21 mouse cellular contexts compared by ENCODE assay signal in the genomic region with DNA sequence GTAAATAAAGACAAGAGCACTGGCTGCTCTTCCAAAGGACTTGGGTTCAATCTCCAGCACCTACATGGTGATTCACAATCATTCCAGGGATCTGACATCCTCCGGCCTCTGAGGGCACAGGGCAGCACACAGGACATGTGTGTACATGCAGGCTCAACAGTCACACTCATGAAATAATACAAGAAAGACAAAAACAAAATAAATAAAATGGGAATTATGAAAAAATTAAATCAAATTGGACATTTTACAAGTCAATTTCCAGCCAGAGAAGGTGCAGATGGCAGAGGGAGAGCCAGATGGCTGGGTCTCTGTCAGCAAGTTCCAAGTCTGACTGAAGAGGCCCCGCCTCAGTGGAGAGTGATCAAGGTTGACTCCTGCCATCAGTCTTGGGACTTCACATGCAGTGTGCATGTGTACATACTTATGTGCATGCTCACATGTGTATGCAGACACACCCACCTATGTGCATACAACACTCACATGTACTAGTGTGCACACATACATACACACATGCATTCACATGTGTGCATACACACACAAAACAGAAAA. TPM values are rescaled to one million over a fixed set of nuclear protein-coding genes. Genes with fewer than 3 reads are reported as not detected.
DNase-seq lines count a peak whose midpoint lies in the region; ATAC-seq lines count a peak whose summit lies in the region.
"Had no signal": no experiment of that assay in that cellular context is flagged by ENCODE, and none has a peak within 500 bp of the region (broad histone marks: within the 10 kb centered on the region; RNA-seq: fewer than 3 reads in every experiment).

No protein-coding gene starts in this region.

- H3K27ac ChIP-seq in midbrain, embryonic 11.5 days (ENCODE audit: low read depth, low read length), result no peak overlapping the region
- H3K27ac ChIP-seq in midbrain, embryonic 14.5 days (replicated peaks; ENCODE audit: low read depth, low read length), result no peak overlapping the region
- H3K27ac ChIP-seq: heart, embryonic 13.5 days; hindbrain, embryonic 13.5 days; intestine, embryonic 15.5 days; kidney, embryonic 15.5 days; limb, embryonic 12.5 days; liver, embryonic 12.5 days had no signal

- H3K9me3 ChIP-seq in midbrain, embryonic 11.5 days (ENCODE audit: control insufficient read depth, low read length), result no peaks in the 10 kb centered on the region
- H3K9me3 ChIP-seq in midbrain, embryonic 14.5 days (ENCODE audit: control insufficient read depth, low read length), result no peaks in the 10 kb centered on the region
- H3K9me3 ChIP-seq: heart, embryonic 13.5 days; hindbrain, embryonic 13.5 days; intestine, embryonic 15.5 days; kidney, embryonic 15.5 days; limb, embryonic 12.5 days; liver, embryonic 12.5 days; megakaryocyte, embryonic 14.5 days had no signal

- no peaks in the 10 kb centered on the region for H3K36me3 ChIP-seq in midbrain, embryonic 11.5 days (ENCODE audit: control insufficient read depth, insufficient read depth, low read length)
- 0 out of 2 replicates have a peak, but pooled peaks cover under 1% of the 10 kb centered on the region for H3K36me3 ChIP-seq in midbrain, embryonic 14.5 days (ENCODE audit: control insufficient read depth, insufficient read depth, low read length)

- H3K4me1 ChIP-seq in midbrain, embryonic 11.5 days (ENCODE audit: control insufficient read depth, insufficient read depth, low read length), result no peaks in the 10 kb centered on the region
- no peaks in the 10 kb centered on the region for H3K4me1 ChIP-seq in midbrain, embryonic 14.5 days (ENCODE audit: control insufficient read depth, insufficient read depth, low read length)
- H3K4me1 ChIP-seq: heart, embryonic 13.5 days; intestine, embryonic 15.5 days; kidney, embryonic 15.5 days; limb, embryonic 12.5 days had no signal

- H3K27me3 ChIP-seq in midbrain, embryonic 11.5 days (ENCODE audit: control insufficient read depth, insufficient read depth, low read length), result no peaks in the 10 kb centered on the region
- no peaks in the 10 kb centered on the region for H3K27me3 ChIP-seq in midbrain, embryonic 14.5 days (ENCODE audit: control insufficient read depth, insufficient read depth, low read length)
- H3K27me3 ChIP-seq: heart, embryonic 13.5 days; hindbrain, embryonic 13.5 days; intestine, embryonic 15.5 days; kidney, embryonic 15.5 days; limb, embryonic 12.5 days; liver, embryonic 12.5 days had no signal

- DNase-seq in cerebellum, adult 11-12 months, result peak; percentile 67
- no peak for DNase-seq in cerebellum, postnatal 4 days (ENCODE audit: low spot score in 2 of 2)
- peak; percentile 39 for DNase-seq in midbrain, embryonic 11.5 days (ENCODE audit: low spot score, missing footprints)
- DNase-seq in midbrain, embryonic 14.5 days, result no peak
- peak; percentile 53 to 70 for DNase-seq in cerebellum, postnatal 25 days
- peak; percentile 34 for DNase-seq in telencephalon, adult 2 months (ENCODE audit: low read depth, low spot score)
- DNase-seq in T-cell, adult 2 months (ENCODE audit: low spot score), result no peak
- DNase-seq in testis, postnatal 10 days (ENCODE audit: low spot score), result no peak
- DNase-seq: adrenal gland, postnatal 36 days; gastrocnemius, postnatal 10 days; heart, adult 11 months; lung, adult 2 months had no signal

- H3K9ac ChIP-seq in midbrain, embryonic 11.5 days (ENCODE audit: low read length), result no peak overlapping the region
- H3K9ac ChIP-seq in midbrain, embryonic 14.5 days (replicated peaks; ENCODE audit: low read length), result no peak overlapping the region
- H3K9ac ChIP-seq: heart, embryonic 13.5 days; intestine, embryonic 15.5 days; kidney, embryonic 15.5 days; limb, embryonic 12.5 days; liver, embryonic 12.5 days had no signal

- no peak overlapping the region for H3K4me3 ChIP-seq in midbrain, embryonic 11.5 days (ENCODE audit: low read depth, low read length)
- no peak overlapping the region for H3K4me3 ChIP-seq in midbrain, embryonic 14.5 days (replicated peaks; ENCODE audit: low read depth, low read length)
- H3K4me3 ChIP-seq: heart, embryonic 13.5 days; hindbrain, embryonic 13.5 days; intestine, embryonic 15.5 days; kidney, embryonic 15.5 days; limb, embryonic 12.5 days; liver, embryonic 12.5 days; megakaryocyte, embryonic 14.5 days had no signal

- no peak overlapping the region for H3K4me2 ChIP-seq in midbrain, embryonic 11.5 days
- H3K4me2 ChIP-seq in midbrain, embryonic 14.5 days (ENCODE audit: low read length), result no peak overlapping the region
- H3K4me2 ChIP-seq: heart, embryonic 13.5 days; hindbrain, embryonic 13.5 days; intestine, embryonic 15.5 days; kidney, embryonic 15.5 days; limb, embryonic 12.5 days; liver, embryonic 12.5 days had no signal

- no peak for ATAC-seq in midbrain, embryonic 11.5 days (ENCODE audit: low FRiP score)
- no peak for ATAC-seq in midbrain, embryonic 14.5 days (ENCODE audit: low FRiP score, low TSS enrichment)
- ATAC-seq: CD4-positive, CD25-positive, alpha-beta regulatory T cell, adult 4 months; intestine, embryonic 15.5 days; liver, embryonic 12.5 days; midbrain, embryonic 16.5 days had no signal

- 92% methylated on average over 2 of the region's 2 CpGs for WGBS in midbrain, embryonic 11.5 days
- 97% methylated on average over 2 of the region's 2 CpGs for WGBS in midbrain, embryonic 14.5 days

RNA-seq across cellular contexts. Expression of gene Angptl8, which starts 16.1 kb away (rescaled TPM):
- polyA plus RNA-seq in midbrain, embryonic 11.5 days (2014; fragmentation: Nextera tagmentation; extraction: Ambion mirVana), result 0.19 and 0.22 TPM in 2 replicates
- polyA plus RNA-seq in midbrain, embryonic 14.5 days (2014; fragmentation: Nextera tagmentation; extraction: Ambion mirVana), result 0.34 TPM in 1 of 2 replicates, not detected in the other
- polyA plus RNA-seq: CD4-positive, CD25-positive, alpha-beta regulatory T cell, adult 4 months had no signal

RNA-seq across cellular contexts. Expression of gene Kank2, which starts 20.7 kb away (rescaled TPM):
- polyA plus RNA-seq in midbrain, embryonic 11.5 days (2014; fragmentation: Nextera tagmentation; extraction: Ambion mirVana), result 3.5 and 3.9 TPM in 2 replicates
- 0.66 and 2.7 TPM in 2 replicates for polyA plus RNA-seq in midbrain, embryonic 14.5 days (2014; fragmentation: Nextera tagmentation; extraction: Ambion mirVana)
- polyA plus RNA-seq: CD4-positive, CD25-positive, alpha-beta regulatory T cell, adult 4 months had no signal

RNA-seq across cellular contexts. Expression of gene Dock6, which starts 33.2 kb away (rescaled TPM):
- polyA plus RNA-seq in midbrain, embryonic 11.5 days (2014; fragmentation: Nextera tagmentation; extraction: Ambion mirVana), result 15.1 and 15.9 TPM in 2 replicates
- 7.2 and 12.7 TPM in 2 replicates for polyA plus RNA-seq in midbrain, embryonic 14.5 days (2014; fragmentation: Nextera tagmentation; extraction: Ambion mirVana)

RNA-seq across cellular contexts. Expression of gene Spc24, which starts 59.2 kb away (rescaled TPM):
- 91.3 and 115 TPM in 2 replicates for polyA plus RNA-seq in midbrain, embryonic 11.5 days (2014; fragmentation: Nextera tagmentation; extraction: Ambion mirVana)
- 19.9 and 21.4 TPM in 2 replicates for polyA plus RNA-seq in midbrain, embryonic 14.5 days (2014; fragmentation: Nextera tagmentation; extraction: Ambion mirVana)

Comparison
In these comparisons a context has a peak if more than half of its experiments do, and no peak if none do; other contexts are left out.
1. DNase-seq: peak in cerebellum, adult 11-12 months (single experiment), midbrain, embryonic 11.5 days (single experiment), cerebellum, postnatal 25 days (2 of 2) and telencephalon, adult 2 months (single experiment); none in cerebellum, postnatal 4 days (0 of 2), midbrain, embryonic 14.5 days (single experiment), T-cell, adult 2 months (single experiment) and testis, postnatal 10 days (single experiment).